Comparison of ENCODE assay signal across 10 mouse cellular contexts in genomic region chr12:117763247-117763646, GRCm38 (mm10). TPM values are rescaled to one million over a fixed set of nuclear protein-coding genes. Genes with fewer than 3 reads are reported as not detected.
DNase-seq lines count a peak whose midpoint lies in the region; ATAC-seq and TF ChIP-seq lines count a peak whose summit lies in the region.
"Had no signal": no experiment of that assay in that cellular context is flagged by ENCODE, and none has a peak within 500 bp of the region (broad histone marks: within the 10 kb centered on the region; RNA-seq: fewer than 3 reads in every experiment).

No protein-coding gene starts in this region.

- no peak overlapping the region for H3K4me2 ChIP-seq in heart, embryonic 11.5 days
- no peak overlapping the region for H3K4me2 ChIP-seq in kidney, embryonic 15.5 days
- no peak overlapping the region for H3K4me2 ChIP-seq in liver, postnatal 0 days (ENCODE audit: low read depth, low read length)
- H3K4me2 ChIP-seq in hindbrain, embryonic 16.5 days (ENCODE audit: low read length), result no peak overlapping the region

- DNase-seq in adrenal gland, postnatal 36 days, result peak; percentile 39
- peak; percentile 20 for DNase-seq in liver, postnatal 0 days
- DNase-seq in spleen, postnatal 10 days (ENCODE audit: low spot score in 2 of 2), result no peak
- no peak for DNase-seq in forebrain, embryonic 10.5 days (ENCODE audit: extremely low spot score, low spot score)
- DNase-seq: cerebellum, adult 9-11 months; forebrain, postnatal 0 days had no signal

- no peak overlapping the region for H3K4me3 ChIP-seq in heart, embryonic 11.5 days (ENCODE audit: low read depth, low read length)
- no peak overlapping the region for H3K4me3 ChIP-seq in kidney, embryonic 15.5 days (replicated peaks)
- no peak overlapping the region for H3K4me3 ChIP-seq in liver, postnatal 0 days (ENCODE audit: low read depth, low read length)
- no peak overlapping the region for H3K4me3 ChIP-seq in forebrain, embryonic 10.5 days
- no peak overlapping the region for H3K4me3 ChIP-seq in hindbrain, embryonic 16.5 days (ENCODE audit: low read length)

- H3K9me3 ChIP-seq in heart, embryonic 11.5 days (replicated peaks; ENCODE audit: control insufficient read depth, low read length), result no peaks in the 10 kb centered on the region
- H3K9me3 ChIP-seq in kidney, embryonic 15.5 days (replicated peaks), result no peaks in the 10 kb centered on the region
- H3K9me3 ChIP-seq in liver, postnatal 0 days (ENCODE audit: low read length), result no peaks in the 10 kb centered on the region
- H3K9me3 ChIP-seq in forebrain, embryonic 10.5 days, result no peaks in the 10 kb centered on the region
- no peaks in the 10 kb centered on the region for H3K9me3 ChIP-seq in hindbrain, embryonic 16.5 days (ENCODE audit: control insufficient read depth, low read length)

- no peaks in the 10 kb centered on the region for H3K27me3 ChIP-seq in heart, embryonic 11.5 days (ENCODE audit: control insufficient read depth, insufficient read depth, low read length)
- no peaks in the 10 kb centered on the region for H3K27me3 ChIP-seq in kidney, embryonic 15.5 days
- H3K27me3 ChIP-seq in liver, postnatal 0 days (ENCODE audit: insufficient read depth, low read length), result no peaks in the 10 kb centered on the region
- H3K27me3 ChIP-seq in forebrain, embryonic 10.5 days (ENCODE audit: poor library complexity, severe bottlenecking), result no peaks in the 10 kb centered on the region
- no peaks in the 10 kb centered on the region for H3K27me3 ChIP-seq in hindbrain, embryonic 16.5 days (replicated peaks; ENCODE audit: control insufficient read depth, insufficient read depth, low read length)
- H3K27me3 ChIP-seq: Patski had no signal

- H3K9ac ChIP-seq in heart, embryonic 11.5 days (ENCODE audit: low read depth, low read length), result no peak overlapping the region
- H3K9ac ChIP-seq in kidney, embryonic 15.5 days, result no peak overlapping the region
- H3K9ac ChIP-seq in liver, postnatal 0 days (replicated peaks), result no peak overlapping the region
- H3K9ac ChIP-seq in hindbrain, embryonic 16.5 days (ENCODE audit: low read depth, low read length), result no peak overlapping the region; the same call in 1 of the 2 replicates
- H3K9ac ChIP-seq: forebrain, postnatal 0 days had no signal

- peak; percentile 63 for ATAC-seq in heart, embryonic 11.5 days (replicated peaks; ENCODE audit: insufficient number of reproducible peaks, low FRiP score, low TSS enrichment)
- ATAC-seq in kidney, embryonic 15.5 days (replicated peaks; ENCODE audit: low FRiP score), result peak; percentile 49; the same call in 1 of the 2 replicates
- ATAC-seq in liver, postnatal 0 days, result peak; percentile 59
- no peak for ATAC-seq in hindbrain, embryonic 16.5 days
- ATAC-seq: forebrain, postnatal 0 days; Patski had no signal

- no peak for TF ChIP-seq EP300 in liver, postnatal 0 days (IDR thresholded peaks at IDR 0.05; ENCODE audit: low read depth)

- no peaks in the 10 kb centered on the region for H3K36me3 ChIP-seq in heart, embryonic 11.5 days (ENCODE audit: control insufficient read depth, insufficient read depth, low read length)
- no peaks in the 10 kb centered on the region for H3K36me3 ChIP-seq in kidney, embryonic 15.5 days
- no peaks in the 10 kb centered on the region for H3K36me3 ChIP-seq in liver, postnatal 0 days (replicated peaks; ENCODE audit: insufficient read depth, low read length)
- H3K36me3 ChIP-seq in forebrain, embryonic 10.5 days (replicated peaks), result no peaks in the 10 kb centered on the region
- H3K36me3 ChIP-seq in hindbrain, embryonic 16.5 days (ENCODE audit: control insufficient read depth, insufficient read depth, low read length), result no peaks in the 10 kb centered on the region

- WGBS in heart, embryonic 11.5 days (ENCODE audit: insufficient replicate concordance), result 71% methylated on average over 3 of the region's 3 CpGs
- 52% methylated on average over 3 of the region's 3 CpGs for WGBS in kidney, embryonic 15.5 days
- 53% methylated on average over 3 of the region's 3 CpGs for WGBS in liver, postnatal 0 days (ENCODE audit: insufficient replicate concordance)
- WGBS in forebrain, embryonic 10.5 days, result 80% methylated on average over 3 of the region's 3 CpGs
- WGBS in hindbrain, embryonic 16.5 days, result 83% methylated on average over 3 of the region's 3 CpGs

- peak overlapping the region; percentile 4; the same call in 1 of the 2 replicates for H3K27ac ChIP-seq in heart, embryonic 11.5 days (ENCODE audit: low read depth, low read length)
- H3K27ac ChIP-seq in kidney, embryonic 15.5 days, result 0 out of 2 replicates have a peak overlapping the region, but pooled peaks have one; percentile 51
- no peak overlapping the region for H3K27ac ChIP-seq in liver, postnatal 0 days (ENCODE audit: low read depth)
- no peak overlapping the region for H3K27ac ChIP-seq in forebrain, embryonic 10.5 days
- no peak overlapping the region for H3K27ac ChIP-seq in hindbrain, embryonic 16.5 days (ENCODE audit: low read depth, low read length)

- H3K4me1 ChIP-seq in heart, embryonic 11.5 days (ENCODE audit: control insufficient read depth, insufficient read depth, low read length), result no peaks in the 10 kb centered on the region
- peaks cover 16% of the 10 kb centered on the region for H3K4me1 ChIP-seq in kidney, embryonic 15.5 days
- no peaks in the 10 kb centered on the region for H3K4me1 ChIP-seq in liver, postnatal 0 days (ENCODE audit: insufficient read depth)
- H3K4me1 ChIP-seq in forebrain, embryonic 10.5 days, result peaks cover 9% of the 10 kb centered on the region
- H3K4me1 ChIP-seq in hindbrain, embryonic 16.5 days (ENCODE audit: control insufficient read depth, insufficient read depth, low read depth, low read length), result peaks cover 8% of the 10 kb centered on the region

- TF ChIP-seq CTCF in liver, postnatal 0 days (IDR thresholded peaks at IDR 0.05; ENCODE audit: low read depth), result no peak

RNA-seq across cellular contexts. Expression of gene Cdca7l, which starts 40.8 kb away (rescaled TPM):
- total RNA-seq in adrenal gland, postnatal 36 days (2021), result 1 to 10 TPM; 2.7 to 5.1 TPM
- polyA plus RNA-seq in heart, embryonic 11.5 days (2014; fragmentation: Nextera tagmentation; extraction: Ambion mirVana), result 17.5 and 17.9 TPM in 2 replicates
- polyA plus RNA-seq in kidney, embryonic 15.5 days (2015; fragmentation: Nextera tagmentation; extraction: Ambion mirVana), result 56.0 and 60.6 TPM in 2 replicates
- polyA plus RNA-seq in liver, postnatal 0 days (2015; fragmentation: Nextera tagmentation; extraction: Ambion mirVana), result 7.5 and 7.8 TPM in 2 replicates
- polyA plus RNA-seq in forebrain, embryonic 10.5 days (2016; fragmentation: Nextera tagmentation; extraction: Ambion mirVana), result 73.9 and 74.2 TPM in 2 replicates
- 5.3 and 7.3 TPM in 2 replicates for polyA plus RNA-seq in hindbrain, embryonic 16.5 days (2015; fragmentation: Nextera tagmentation; extraction: Ambion mirVana)

Comparison
In these comparisons a context has a peak if more than half of its experiments do, and no peak if none do; other contexts are left out.
1. DNase-seq: peak in adrenal gland, postnatal 36 days (2 of 2) and liver, postnatal 0 days (single experiment); none in spleen, postnatal 10 days (0 of 2) and forebrain, embryonic 10.5 days (single experiment).
2. H3K27ac ChIP-seq: peak in heart, embryonic 11.5 days (single experiment) and kidney, embryonic 15.5 days (single experiment); none in liver, postnatal 0 days (single experiment), forebrain, embryonic 10.5 days (single experiment) and hindbrain, embryonic 16.5 days (single experiment).